Mouse (Mus musculus): Measurements from ENCODE around the gene Lpin1. TPM values are rescaled to one million over a fixed set of nuclear protein-coding genes. Genes with fewer than 3 reads are reported as not detected.

Lpin1 gene
- polyA plus RNA-seq, 1 experiment = 66.4 TPM

DNA sequence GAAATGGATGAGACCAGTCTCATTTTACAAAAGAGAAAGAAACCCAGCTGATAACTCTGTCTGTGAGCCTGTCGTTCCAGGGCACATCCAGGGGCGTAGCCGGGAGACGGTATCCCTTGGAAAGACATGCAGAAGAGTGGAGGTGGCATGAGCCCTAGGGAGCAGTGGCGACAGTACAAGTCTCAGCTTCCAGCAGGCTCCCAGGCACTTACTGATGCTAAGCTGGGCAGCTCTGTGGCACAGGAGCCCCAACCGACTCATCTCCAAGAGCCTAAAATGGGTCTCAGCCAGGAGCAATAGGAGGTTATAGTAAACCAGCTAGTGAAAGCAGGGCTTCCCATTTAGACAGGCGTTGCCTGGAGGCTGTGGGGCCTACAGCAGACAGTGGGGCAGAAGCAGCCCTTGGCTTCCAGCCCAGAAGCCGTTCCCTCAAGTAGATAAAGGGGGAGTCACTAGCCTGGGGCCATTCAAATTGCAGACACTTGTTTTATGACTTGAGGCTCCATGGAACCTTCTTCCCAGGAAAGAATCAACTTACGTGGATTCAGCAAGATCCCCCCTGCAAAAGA, 33.0 kb downstream of the Lpin1 start:
- no peak for DNase-seq (ENCODE audit: low read depth)

DNA sequence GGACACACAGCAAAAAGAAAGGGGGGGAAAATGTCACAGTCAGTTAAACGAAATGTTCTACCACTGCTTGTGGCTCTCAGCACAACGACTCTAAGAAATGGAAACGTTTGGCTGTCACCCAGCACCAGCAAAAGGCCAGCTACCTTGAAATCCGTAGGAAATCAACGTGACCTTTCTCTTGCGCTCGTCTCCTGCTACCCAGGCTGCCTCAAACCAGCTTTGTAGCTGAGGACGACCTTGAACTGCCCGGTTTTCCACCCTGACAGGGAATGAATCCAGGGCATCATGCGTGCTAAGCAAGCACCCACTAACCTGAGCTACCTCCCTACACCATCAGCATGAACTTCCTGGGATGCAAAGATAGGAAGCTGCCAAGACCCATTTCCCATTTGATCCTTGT, 39.5 kb downstream of the Lpin1 start:
- no peak for DNase-seq (ENCODE audit: low read depth)

DNA sequence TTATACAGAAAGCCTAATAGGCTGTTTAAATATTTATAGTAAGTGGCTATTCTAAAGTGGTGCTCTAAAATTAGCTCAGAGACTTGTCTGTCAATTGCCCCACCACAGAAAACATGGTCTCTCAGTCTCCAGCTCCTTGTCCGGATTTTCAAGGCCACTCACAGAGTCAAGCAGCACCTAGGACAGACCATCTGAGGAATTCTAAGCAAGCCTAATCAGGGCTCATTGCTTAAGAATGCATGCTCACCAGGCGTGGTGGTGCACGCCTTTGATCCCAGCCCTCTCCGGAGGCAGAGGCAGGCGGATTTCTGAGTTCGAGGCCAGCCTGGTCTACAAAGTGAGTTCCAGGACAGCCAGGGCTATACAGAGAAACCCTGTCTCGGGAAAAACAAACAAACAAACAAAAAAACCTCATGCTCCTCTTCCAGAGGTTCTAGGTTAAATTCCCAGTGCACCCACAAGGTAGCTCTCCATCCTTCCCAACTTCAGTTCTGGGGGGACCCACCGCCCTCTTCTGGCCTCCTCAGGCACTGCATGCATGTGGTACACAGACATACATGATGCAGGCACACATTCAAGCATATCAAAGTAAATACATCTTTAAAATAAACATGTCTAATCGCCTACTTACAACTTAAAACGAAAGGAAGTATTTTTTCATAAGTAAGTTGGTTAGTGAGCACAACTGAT, 40.2 kb downstream of the Lpin1 start:
- DNase-seq (ENCODE audit: low read depth) = no peak

DNA sequence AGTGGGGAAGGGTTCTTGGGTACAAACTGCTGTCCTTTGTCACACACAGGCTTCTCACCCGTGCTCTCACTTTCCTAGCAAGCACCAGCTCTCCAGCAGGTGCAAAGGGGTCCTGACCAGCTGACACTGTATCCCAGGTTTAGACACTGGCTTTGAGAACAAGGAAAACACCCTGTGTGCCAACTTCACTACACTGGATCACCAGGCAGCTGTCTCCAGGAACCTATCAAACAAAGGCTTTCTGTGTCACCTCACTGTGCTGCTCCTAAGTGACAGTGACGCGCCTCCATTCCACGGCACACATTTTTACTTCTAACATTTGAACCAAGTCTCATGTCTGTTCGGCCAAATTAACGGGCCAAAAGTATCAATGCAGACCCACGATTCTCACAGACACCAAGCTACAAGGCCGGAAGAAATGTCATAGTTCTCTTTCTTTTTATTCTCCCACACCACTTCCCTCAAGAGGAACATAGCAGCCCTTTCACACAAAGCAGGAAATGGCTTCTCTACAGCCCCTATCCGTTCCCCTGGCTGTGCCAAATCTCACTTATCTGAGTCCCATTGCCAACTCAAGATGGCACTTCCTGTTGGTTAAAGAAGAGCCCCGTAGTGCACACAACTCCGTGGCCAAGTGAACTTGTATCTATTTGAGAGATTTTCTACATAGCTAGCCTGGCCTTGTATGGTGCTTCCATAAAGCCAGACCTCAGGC, 41.7 kb downstream of the Lpin1 start:
- DNase-seq (ENCODE audit: low read depth) = no peak

DNA sequence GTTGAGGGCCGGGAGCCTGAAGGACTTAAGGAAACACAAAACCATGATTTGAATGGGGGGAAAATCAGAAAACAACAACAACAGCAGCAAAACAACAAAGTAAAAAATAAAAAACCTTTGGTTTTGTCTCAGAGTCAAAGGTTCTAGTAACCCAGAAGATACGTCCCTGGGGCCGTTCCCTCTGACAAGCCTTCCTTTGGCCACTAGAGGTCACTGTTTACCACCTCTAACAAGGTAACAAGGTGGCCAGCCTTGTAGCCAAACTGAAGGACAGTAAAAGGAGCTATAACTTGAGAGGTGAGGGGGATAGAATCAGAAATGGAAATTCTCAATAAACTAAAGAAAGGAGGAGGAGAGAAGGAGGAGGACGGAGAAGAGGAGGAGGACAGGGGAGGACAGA, 42.3 kb downstream of the Lpin1 start:
- DNase-seq (ENCODE audit: low read depth) = no peak

DNA sequence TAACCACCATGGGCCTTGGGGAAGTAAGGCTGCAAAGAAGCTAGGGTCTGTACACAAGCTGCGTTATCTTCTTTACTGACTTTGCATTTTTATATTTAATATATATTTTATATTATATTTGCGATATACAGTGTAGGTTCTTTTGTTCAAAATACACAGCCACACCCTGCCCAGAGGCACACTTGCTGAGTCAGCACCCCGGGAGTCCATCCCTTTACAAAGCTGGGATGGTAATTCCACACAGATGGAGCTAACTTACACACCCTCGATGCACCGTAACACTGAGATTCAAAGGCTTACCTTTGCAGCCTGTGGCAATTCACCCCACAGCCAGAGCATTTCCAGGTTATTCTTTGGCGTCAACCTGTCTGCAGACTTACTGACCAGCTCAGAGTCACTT, 42.7 kb downstream of the Lpin1 start:
- no peak for DNase-seq (ENCODE audit: low read depth)

DNA sequence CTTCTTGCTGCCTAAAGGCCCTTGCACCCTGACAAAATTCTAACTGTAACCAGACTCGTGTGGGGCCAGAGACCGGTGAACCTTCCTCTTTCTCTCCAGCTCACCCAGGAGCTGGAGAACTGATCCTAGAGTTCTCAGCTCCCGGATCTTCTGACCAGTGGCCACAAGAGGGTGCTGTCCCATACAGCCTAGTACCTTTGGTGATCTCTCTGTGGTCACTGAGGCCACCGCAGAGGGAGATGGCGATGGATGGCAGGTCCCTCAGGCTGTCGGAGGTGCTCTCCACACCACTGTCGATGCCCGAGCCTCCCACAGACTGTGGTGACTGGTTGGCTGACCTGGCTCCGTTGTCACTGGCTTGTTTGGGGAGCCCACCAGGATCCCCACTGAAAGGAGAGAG, 47.3 kb downstream of the Lpin1 start:
- no peak for DNase-seq (ENCODE audit: low read depth)

DNA sequence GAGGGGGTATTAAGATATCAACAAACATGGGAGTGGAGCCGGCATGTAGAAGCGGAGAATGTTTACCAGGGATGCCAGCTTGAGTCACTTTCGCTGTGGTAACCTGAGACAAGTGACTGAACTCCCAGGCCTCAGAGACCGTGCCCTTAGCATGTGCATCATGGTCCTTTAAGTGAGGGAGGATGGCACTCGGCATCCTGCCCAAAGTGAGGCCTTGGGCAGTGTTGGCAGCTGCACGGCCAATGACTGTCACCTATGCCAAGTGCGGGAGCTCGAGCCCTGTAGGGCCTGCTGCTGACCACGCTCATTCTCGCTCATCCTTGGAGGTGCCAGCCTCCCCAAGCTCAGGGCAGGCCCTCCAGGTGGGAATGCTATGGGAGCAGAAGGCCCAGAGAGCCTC, 48.1 kb downstream of the Lpin1 start:
- no peak for DNase-seq (ENCODE audit: low read depth)

DNA sequence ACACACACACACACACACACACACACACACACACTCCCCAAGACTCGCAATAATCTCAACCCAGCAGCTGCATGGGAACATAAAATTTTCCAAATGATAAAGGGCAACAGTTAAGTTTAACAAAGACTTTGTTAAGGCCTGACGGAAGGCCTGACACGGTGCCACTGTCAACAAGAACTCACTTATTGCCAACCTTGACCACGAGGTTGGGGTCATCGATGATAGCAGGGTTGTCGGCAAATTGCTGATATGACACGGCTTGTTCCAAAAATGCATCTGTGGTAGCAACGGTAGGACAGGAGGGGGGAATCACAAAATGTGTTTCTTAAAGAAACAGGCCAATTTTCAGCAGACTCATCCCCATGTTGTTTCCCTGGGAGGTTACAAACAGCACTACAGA, 48.6 kb downstream of the Lpin1 start:
- no peak for DNase-seq (ENCODE audit: low read depth)

DNA sequence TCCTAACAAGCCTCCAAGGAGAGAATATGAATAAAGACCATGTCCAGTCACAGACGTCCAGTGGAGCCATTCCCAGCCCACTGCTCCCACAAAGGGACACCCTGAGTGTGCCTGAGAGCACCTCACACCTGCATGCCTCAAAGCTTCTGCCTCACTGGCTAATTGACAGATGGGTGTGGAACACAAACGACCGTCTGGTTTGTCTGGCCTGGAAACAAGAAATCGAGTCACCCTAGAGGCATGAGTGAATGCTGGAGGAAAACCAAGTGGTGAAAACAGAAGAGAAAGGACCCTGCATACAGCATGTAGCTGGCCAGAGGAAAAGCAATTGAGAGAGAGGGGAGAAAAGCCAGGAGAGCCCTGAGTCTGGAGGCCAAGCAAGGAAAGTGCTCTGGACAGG, 53.5 kb downstream of the Lpin1 start:
- DNase-seq (ENCODE audit: low read depth) = no peak

DNA sequence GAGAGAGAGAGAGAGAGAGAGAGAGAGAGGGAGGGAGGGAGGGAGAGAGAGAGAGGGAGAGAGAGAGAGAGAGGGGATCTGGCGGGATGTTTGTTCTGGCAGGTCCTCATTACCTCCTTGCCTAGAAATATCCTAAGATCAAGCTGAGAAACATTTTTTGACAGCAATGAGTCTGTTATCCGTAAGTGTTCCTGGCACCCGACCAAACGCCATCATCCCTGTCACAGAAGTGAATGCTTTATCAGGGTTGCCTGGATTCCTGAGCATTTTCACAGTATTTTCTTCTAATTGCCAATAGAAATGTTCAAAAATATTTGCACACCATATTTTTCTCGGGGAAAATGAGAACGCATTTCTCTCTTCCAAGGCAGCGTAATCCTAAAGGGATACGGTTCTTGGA, 56.6 kb downstream of the Lpin1 start:
- no peak for DNase-seq (ENCODE audit: low read depth)

DNA sequence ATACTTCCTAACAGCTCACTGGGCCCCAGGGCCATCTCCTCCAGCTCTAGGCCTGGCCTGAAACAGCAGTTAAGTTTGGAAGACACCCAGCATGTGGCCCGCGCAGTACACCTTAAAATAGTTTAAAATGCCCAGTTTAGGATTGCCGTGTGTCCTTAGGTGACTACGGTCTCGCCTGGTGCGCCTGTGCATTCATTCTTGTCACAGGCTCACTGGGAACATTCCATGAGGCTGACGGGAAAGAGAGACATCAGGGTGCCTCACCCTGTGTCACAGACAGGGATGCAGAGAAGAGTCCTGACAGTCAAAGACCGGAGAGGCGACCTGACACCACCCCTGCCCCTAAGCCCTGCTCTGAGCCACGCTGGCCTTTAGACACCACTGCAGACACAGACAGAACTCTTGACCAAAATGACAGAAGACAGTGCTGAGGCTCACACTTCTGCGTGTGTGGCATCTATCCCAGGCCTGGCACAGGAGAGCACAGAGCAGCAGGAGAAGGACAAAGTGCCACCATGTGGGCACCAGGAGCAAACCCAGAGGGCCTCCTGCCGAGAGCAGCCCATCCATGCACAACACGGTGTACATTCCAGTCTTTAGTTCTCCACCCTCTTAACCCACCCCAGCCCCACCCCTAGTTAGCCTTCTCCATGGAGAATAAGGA, 58.5 kb downstream of the Lpin1 start:
- no peak for DNase-seq (ENCODE audit: low read depth)

DNA sequence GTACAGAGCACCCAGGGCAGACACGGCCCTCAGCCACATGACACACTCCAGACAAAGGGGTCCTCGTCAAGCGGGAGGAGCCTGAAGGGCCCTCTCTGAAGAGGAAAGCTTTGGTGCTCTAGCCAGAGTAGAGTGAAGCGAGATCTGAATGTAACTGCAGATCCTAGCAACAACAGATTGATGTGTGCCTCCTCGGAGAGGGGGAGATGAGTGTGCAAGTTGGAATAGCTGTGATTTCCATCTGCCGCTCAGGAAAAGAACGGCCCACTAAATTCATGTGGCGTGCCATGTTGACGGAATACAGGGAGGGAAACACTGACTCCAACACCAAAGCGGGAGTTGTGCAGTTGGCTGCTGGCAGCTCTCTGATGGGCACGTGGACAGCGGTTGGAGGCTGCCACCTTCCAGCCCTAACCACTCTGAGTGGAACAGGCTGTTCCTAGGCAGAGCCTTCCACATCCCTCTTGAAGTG, 59.7 kb downstream of the Lpin1 start:
- no peak for DNase-seq (ENCODE audit: low read depth)

DNA sequence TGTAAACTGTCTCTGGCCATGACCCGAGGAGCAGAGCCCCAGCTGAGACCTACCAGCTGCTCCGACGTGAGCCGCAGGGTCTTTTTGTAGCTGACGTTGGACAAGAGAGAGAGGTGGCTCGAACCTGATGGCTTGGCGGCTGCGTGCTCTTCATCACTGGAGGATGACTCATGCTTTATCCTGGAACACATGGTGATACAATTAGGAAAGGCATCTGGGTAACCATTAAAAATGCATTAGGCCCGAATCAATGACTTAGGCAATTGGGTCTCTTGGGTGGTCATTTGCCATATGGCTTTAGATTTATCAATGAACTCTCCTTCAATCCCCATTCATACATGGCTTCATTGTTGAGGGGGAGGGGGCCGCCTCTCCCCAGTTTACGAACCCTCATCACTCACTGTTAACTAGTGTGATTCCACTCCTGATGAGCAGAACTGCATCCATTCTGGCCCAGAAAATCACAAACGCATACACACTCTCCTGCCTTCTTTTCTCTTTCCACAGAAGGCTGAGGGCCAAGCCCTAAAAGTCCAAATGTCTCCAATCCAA, 61.9 kb downstream of the Lpin1 start:
- no peak for DNase-seq (ENCODE audit: low read depth)

DNA sequence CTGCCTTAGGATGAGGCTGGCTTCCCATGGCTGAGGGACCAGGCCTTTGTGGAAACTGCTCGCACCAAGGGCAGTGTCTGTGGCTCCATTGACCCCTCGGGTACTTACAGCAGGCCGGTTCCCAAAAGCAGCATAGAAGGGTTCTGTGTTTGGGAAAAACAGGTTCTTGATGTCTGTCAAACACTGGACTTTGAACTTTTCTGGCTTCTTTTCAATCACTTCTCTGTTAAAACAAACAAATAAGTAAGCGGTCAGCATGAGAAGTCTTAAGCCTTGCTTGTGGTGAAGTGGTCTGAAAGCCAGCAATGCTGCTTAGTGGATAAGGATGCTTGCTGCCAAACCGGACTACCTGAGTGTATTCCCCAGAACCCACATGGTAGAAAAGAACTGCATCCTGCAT, 69.2 kb downstream of the Lpin1 start:
- no peak for DNase-seq (ENCODE audit: low read depth)

DNA sequence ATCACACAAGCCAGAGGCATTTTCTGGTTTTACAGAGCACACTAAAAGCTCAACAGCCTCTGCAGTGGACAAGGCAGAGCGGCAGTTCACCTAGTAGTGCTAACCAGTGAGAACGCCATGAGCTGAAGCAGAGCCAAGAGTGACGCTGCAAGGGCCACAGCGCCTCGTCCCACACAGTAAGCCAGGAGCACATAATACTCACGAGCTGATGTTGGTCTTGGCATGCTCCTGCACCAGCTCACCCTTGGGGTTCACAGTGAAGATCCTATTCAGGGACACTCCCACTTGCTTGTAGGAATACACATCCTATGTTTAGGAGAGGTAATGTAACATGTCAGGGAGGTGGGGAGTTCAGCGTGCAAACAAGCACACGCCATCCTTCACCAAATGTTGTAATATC, 70.1 kb downstream of the Lpin1 start:
- DNase-seq (ENCODE audit: low read depth) = peak; percentile 54

DNA sequence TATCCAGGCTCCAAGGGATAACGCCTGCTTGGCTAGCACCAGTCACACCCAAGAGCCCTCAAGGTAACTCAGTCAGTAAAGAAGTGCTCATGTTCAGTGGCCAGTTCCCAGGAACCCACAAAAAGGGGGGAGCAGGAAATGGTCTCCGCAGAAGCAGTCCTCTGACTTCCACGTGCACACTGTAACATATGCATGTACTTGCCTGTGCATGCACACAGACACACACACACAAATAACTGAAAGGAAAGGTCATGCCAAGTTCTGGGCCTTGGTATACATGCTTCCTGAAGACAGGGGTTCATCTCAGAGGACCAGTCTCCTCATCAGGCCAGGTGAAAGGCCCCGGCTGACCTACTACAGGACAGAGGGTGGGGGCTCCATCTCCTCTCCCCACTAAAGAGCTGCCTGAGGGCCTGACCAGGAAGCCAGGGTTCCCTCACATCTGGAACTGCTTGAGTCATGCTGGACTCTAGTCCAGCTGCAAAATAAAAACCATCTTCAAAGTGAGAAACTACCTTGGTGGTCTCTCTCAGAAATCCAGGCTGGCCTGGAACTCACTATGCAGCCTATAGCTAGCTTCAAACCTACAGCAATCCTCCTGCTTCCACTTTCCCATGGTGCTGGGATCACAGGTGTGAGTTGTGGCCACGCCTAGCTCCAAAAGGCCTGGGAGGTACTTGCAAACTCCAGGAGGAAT, 70.7 kb downstream of the Lpin1 start:
- DNase-seq (ENCODE audit: low read depth) = no peak

DNA sequence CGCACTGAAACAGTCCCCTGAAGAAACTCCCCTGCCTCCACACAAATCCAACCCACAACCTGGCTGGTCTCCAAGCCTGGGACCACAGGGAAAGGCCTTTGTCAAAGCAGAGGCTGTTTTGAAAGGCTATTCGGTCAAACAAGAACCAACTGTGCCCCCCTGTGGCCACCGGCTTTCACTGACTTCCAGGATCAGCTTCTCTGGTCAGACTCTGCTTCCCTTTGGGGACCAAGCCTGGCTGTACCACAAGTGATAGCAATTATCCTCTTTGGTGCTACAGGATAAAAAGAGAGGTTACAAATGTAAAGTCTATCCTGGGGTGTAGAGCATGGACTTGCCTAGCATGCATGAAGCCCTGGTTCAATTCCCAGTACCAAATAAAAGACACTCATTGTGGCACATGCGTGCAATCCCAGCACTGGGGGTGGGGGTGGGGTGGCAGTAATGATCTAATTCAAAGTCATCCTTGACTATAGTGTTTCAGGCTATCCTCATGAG, 77.4 kb downstream of the Lpin1 start:
- DNase-seq (ENCODE audit: low read depth) = no peak

DNA sequence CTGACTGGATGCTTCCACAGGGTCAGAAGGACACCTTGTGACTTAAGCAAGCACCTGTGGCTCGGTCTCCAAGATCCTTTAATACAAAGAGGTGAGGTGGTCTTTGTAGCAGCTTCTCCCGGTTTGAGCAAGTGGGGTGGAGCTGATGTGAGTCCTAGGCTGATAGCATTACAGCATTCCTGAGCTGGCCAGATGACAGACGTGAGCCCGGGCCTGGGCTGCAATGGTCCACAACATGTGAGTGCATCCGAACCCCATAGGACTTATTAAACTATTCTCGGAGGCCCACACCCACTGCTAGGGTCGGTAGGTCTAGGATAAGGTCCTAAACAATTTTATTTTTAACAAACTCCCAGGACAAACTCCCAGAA, 77.9 kb downstream of the Lpin1 start:
- no peak for DNase-seq (ENCODE audit: low read depth)

DNA sequence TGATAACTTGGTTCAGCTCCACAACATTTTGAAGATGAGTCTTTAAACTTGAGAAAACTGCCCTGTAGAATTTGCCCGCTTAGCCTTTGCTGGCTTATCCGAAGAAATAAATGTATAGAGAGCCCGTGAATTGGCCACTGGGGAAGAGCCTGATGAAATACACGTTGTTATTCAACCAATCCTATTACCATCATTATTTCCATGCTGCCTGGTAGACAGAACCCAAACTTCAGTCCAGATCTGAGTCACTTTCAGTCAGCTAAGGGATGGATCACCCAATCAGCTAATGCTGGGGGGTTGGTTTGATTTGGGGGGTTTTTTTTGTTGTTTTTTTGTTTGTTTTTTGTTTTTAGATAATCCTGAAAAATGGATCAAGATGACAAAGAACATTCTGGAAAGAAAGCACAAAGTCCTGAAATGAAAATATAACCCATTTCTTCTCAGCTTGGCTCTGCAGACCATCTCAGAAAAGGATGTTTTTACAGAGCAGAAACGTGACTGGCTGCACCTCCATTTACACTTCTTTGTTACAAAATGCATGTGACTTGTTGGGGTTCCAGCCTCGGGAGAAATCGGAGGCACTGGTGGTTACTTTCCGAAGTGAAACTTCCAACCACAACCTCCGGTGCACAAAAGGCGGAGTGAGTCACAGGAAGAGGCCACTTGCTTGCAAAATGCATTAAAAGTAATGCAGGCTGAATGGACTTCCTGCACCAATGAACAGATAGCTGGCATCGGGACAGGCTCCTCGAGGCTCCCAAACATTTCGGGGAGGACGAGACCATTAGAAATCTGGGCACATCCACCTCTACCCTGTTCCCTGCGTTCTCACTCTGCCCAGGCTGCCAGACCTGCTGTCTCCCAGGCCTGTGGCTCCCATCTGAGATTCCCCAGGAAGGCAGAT, 78.6 kb downstream of the Lpin1 start:
- DNase-seq (ENCODE audit: low read depth) = no peak

DNA sequence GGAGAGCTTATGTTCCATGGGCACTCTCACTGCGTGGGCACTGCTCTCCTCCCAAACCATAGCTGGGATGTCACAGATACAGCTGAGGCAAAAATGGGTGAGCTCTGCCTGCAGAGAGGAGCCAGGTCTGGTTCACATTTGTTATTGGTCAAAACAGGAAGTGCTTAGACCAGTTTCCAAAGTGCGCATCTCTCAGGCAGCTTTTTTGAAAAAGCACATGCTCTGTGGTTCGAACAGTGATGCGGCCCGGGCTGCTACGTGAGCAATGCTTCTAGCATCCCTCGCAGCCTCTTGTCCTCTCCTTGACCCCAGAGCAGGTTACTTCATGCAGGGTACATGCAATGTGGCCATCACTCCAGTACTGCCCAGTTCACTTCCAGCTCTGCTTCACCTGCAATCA, 82.1 kb downstream of the Lpin1 start:
- no peak for DNase-seq (ENCODE audit: low read depth)

All from gonadal fat pad, adult 2 months (tissue).